Mouse (Mus musculus) liver, adult 2 months (tissue): Measurements from ENCODE around the gene Recql5. TPM values are rescaled to one million over a fixed set of nuclear protein-coding genes. Genes with fewer than 3 reads are reported as not detected.
"Not testable (repeated sequence)": the region's sequence is repeated elsewhere in the genome, so short reads cannot be mapped to it uniquely, and the experiment has no call there.

Experiments used
- DNase-seq: peaks from one replicate; pipeline ENCODE4 v3.0.0-alpha.2; 2011; ENCODE audit warnings: low read depth, low spot score; ENCODE audit errors: extremely low read depth
- H3K27ac ChIP-seq: fragments of 200-500 bp; replicated peaks from 2 replicates; pipeline ENCODE4 v1.5.1; 2012; ENCODE audit warnings: low read depth, mild to moderate bottlenecking, control low read depth, inconsistent platforms, low read length; ENCODE audit not compliant: insufficient read depth
- H3K27me3 ChIP-seq: fragments of 200-500 bp; 2 replicates; pipeline ENCODE4 v1.6.1; 2012; ENCODE audit warnings: mild to moderate bottlenecking, moderate library complexity, low read length, inconsistent platforms; ENCODE audit not compliant: control insufficient read depth, insufficient read depth
- H3K36me3 ChIP-seq: fragments of 200-500 bp; 2 replicates; pipeline ENCODE4 v1.6.1; 2012; ENCODE audit warnings: low read length, inconsistent platforms; ENCODE audit not compliant: control insufficient read depth, insufficient read depth
- H3K4me1 ChIP-seq: fragments of 200-500 bp; 2 replicates; pipeline ENCODE4 v1.6.1; 2011; ENCODE audit warnings: low read length; ENCODE audit not compliant: control insufficient read depth, insufficient read depth
- H3K4me3 ChIP-seq: fragments of 200-500 bp; 2 replicates; pipeline ENCODE4 v1.5.1; 2011; ENCODE audit warnings: low read depth, mild to moderate bottlenecking, control low read depth, low read length, moderate library complexity; ENCODE audit not compliant: insufficient read depth
- H3K79me2 ChIP-seq: fragments of 200-500 bp; 2 replicates; pipeline ENCODE4 v1.6.1; 2012; ENCODE audit warnings: inconsistent platforms, mild to moderate bottlenecking, low read length, moderate library complexity; ENCODE audit not compliant: control insufficient read depth, insufficient read depth
- H3K9ac ChIP-seq: fragments of 200-500 bp; 2 replicates; pipeline ENCODE4 v1.6.1; 2012; ENCODE audit warnings: low read depth, mild to moderate bottlenecking, control low read depth, inconsistent platforms, low read length
- CTCF ChIP-seq: fragments of 200-500 bp; IDR thresholded peaks from 2 replicates; pipeline ENCODE4 v1.5.1; 2011; ENCODE audit warnings: low read depth, low read length, control low read depth
- POLR2A ChIP-seq: fragments of 200-500 bp; IDR thresholded peaks from 2 replicates; pipeline ENCODE4 v1.6.1; 2011; ENCODE audit warnings: low read length, control low read depth; ENCODE audit not compliant: insufficient read depth; ENCODE audit errors: extremely low read depth
- WGBS: fragments of 180-500 bp; shearing (Covaris S2); methylation state at CpG from one replicate; pipeline ENCODE4 v1.1.7; 2018; 5-methylcytosine and 5-hydroxymethylcytosine counted together
- polyA plus RNA-seq: library from polyadenylated mRNA; depleted of rRNA; stranded (reverse); fragments of >200 nt; gene quantifications from 2 replicates; pipeline ENCODE4 v1.2.3, GENCODE M21; 2012
- total RNA-seq: library from RNA; depleted of rRNA; stranded (reverse); fragments of >200 nt; gene quantifications from 2 replicates; pipeline ENCODE4 v1.2.3, GENCODE M21; 2014

Recql5 gene
- total and polyA plus RNA-seq, 2 experiments: 8.2 to 12.3 TPM

DNA sequence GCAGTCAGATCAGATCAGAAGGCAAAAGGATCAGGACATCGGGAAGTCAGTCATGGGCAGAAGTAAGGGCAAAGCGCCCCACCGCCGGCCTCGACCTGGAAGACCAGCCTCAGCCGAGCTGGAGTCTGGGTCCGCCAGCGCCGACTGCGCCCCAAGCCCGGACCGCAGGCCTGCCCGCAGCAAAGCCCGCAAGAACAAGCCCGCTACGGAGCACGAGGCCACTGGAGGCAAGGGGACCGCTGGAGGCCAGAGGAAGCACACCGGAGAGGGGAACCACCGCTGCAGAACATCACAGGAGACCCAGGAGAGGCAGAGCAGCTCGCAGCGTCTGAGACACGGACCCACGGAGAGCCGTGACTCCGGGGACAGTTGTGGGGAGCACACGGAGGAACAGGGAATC lies 74.9 kb downstream of the Recql5 start, which contains the start of gene Myo15b:
Gene Myo15b (plus strand): TSS at position 53 of the 400 bp plus-strand sequence.
- H3K27ac ChIP-seq: no peak within 1 kb of the TSS
- peak within 1 kb of the TSS; percentile 49; the same call in 1 of the 2 replicates for H3K4me3 ChIP-seq
- TF ChIP-seq POLR2A (no peak), CTCF (no peak)
- 0 out of 2 replicates have a peak, but pooled peaks cover 3% of the 10 kb centered on the region for H3K36me3 ChIP-seq
- no peaks in the 10 kb centered on the region for H3K27me3 ChIP-seq
- H3K79me2 ChIP-seq: no peaks in the 10 kb centered on the region
- peak within 1 kb of the TSS; percentile 75 for H3K9ac ChIP-seq
- peaks cover 13% of the 10 kb centered on the region; the same call in 1 of the 2 replicates for H3K4me1 ChIP-seq
- WGBS: 17% methylated on average over 27 of the region's 27 CpGs
- no peak for DNase-seq

- Histone ChIP-seq H3K4me1 (peaks cover 13% of the 10 kb centered on the region; the same call in 1 of the 2 replicates), H3K36me3 (0 out of 2 replicates have a peak, but pooled peaks cover 3% of the 10 kb centered on the region), H3K79me2 (no peaks in the 10 kb centered on the region), H3K27me3 (no peaks in the 10 kb centered on the region), H3K9ac (no peak overlapping the region), H3K4me3 (no peak overlapping the region), H3K27ac (no peak overlapping the region)
- DNase-seq: peak; percentile 71
- WGBS: 33% methylated on average over 13 of the region's 13 CpGs
- TF ChIP-seq CTCF (no peak), POLR2A (no peak)
Measured at GRCm38 (mm10) chr11:115857936-115858335, 75.3 kb downstream of the Recql5 start.

GRCm38 (mm10) chr11:115857146-115857545 lies 76.1 kb downstream of the Recql5 start:
- not testable (repeated sequence) for H3K27me3 ChIP-seq

DNA sequence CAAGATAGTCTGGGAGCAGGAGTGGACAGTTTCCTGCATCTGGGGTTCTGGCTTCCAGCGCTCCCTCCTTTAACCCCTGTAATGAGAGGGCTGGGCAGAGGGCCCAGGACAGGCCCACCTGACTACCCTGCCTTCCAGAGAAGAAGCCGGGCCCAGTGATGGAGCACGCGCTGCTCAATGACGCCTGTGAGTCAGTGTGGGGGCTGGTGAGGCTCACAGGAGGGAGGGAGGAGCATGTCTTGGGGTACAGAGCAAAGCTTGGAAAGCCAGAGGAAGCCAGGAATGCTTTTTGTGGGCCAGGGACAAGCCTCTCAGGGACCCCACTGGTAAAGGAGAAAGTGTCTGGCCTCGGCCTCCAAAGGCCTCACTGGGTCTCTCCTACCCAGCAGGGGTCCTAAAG lies 78.6 kb downstream of the Recql5 start:
- Histone ChIP-seq H3K4me3 (no peak overlapping the region), H3K27me3 (no peaks in the 10 kb centered on the region), H3K79me2 (no peaks in the 10 kb centered on the region), H3K36me3 (peaks cover 14% of the 10 kb centered on the region), H3K9ac (no peak overlapping the region), H3K4me1 (peaks cover 13% of the 10 kb centered on the region; the same call in 1 of the 2 replicates), H3K27ac (no peak overlapping the region)
- TF ChIP-seq CTCF: no peak
- TF ChIP-seq POLR2A: no peak
- 91% methylated on average over 6 of the region's 6 CpGs for WGBS
- no peak for DNase-seq

More at GRCm38 (mm10) chr11:115857146-115857545, 76.1 kb downstream of the Recql5 start:
- H3K4me3 ChIP-seq, DNase-seq, H3K27ac ChIP-seq, H3K79me2 ChIP-seq, H3K36me3 ChIP-seq, H3K9ac ChIP-seq: not testable (repeated sequence)
- WGBS: 95% methylated on average over 4 of the region's 4 CpGs
- H3K4me1 ChIP-seq: peaks cover 13% of the 10 kb centered on the region; the same call in 1 of the 2 replicates

- Histone ChIP-seq H3K27me3 (no peaks in the 10 kb centered on the region), H3K4me1 (peaks cover 17% of the 10 kb centered on the region), H3K79me2 (no peaks in the 10 kb centered on the region), H3K36me3 (peaks cover 14% of the 10 kb centered on the region; the same call in 1 of the 2 replicates), H3K4me3 (no peak overlapping the region), H3K9ac (no peak overlapping the region), H3K27ac (no peak overlapping the region)
- TF ChIP-seq CTCF (peak; percentile 11; the same call in 1 of the 2 replicates), POLR2A (no peak)
- DNase-seq: no peak
- WGBS: 98% methylated on average over 2 of the region's 2 CpGs
Measured at GRCm38 (mm10) chr11:115845819-115846218, 87.5 kb downstream of the Recql5 start.

DNA sequence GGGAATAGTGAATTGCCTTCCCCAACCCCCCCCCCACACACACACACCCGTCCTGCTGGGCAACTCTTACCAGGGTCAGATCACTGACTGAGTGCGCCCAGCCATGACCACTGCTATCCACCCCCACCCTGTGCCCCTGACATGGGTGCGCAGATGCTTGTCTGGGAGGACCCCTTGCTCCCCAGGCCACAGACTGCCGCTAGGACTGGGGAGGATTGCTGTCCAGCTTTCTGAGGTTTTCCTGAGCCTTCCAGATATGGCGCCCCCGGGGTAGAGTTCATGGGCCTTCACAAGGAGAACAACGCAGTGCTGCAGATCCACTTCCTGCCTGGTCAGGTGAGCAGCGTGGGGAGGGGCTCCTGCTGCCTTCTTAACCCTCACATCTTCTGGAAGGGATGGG lies 89.0 kb downstream of the Recql5 start:
- Histone ChIP-seq H3K27ac (peak overlapping the region; percentile 6; the same call in 1 of the 2 replicates), H3K9ac (peak overlapping the region; percentile 25; the same call in 1 of the 2 replicates), H3K4me1 (peaks cover 17% of the 10 kb centered on the region), H3K27me3 (no peaks in the 10 kb centered on the region), H3K4me3 (no peak overlapping the region), H3K79me2 (no peaks in the 10 kb centered on the region; the same call in 1 of the 2 replicates), H3K36me3 (peaks cover 10% of the 10 kb centered on the region; the same call in 1 of the 2 replicates)
- 55% methylated on average over 8 of the region's 8 CpGs for WGBS
- no peak for DNase-seq
- no peak for TF ChIP-seq POLR2A
- no peak for TF ChIP-seq CTCF
